Mouse (Mus musculus) hindlimb bud, embryonic 11.5 days (tissue): ENCODE measurements around the gene Avpr1b.
"Not testable (repeated sequence)": the region's sequence is repeated elsewhere in the genome, so short reads cannot be mapped to it uniquely, and the experiment has no call there.

Experiments used
- DNase-seq: peaks from one replicate; pipeline ENCODE4 v3.0.0-alpha.2; 2012; ENCODE audit warnings: low read depth, low spot score; ENCODE audit errors: extremely low spot score

The Avpr1b gene

DNA sequence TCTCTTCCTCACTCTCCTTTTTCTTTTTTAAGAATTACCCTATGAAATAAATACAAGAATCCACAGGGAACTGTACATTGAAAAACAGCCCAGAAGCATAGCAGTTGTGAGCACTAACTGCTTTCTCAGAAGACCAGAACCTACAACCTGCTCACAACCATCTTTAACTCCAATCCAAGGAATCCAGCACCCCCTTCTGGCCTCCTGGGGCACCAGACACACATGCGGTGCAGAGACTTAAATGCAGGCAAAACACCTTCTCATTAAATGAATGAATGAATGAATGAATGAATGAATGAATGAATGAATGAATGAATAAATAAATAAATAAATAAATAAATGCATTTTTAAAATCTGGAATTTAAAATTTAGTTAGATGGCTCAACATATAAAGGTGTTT is 19.5 kb downstream of the Avpr1b start:
- no peak for DNase-seq

DNA sequence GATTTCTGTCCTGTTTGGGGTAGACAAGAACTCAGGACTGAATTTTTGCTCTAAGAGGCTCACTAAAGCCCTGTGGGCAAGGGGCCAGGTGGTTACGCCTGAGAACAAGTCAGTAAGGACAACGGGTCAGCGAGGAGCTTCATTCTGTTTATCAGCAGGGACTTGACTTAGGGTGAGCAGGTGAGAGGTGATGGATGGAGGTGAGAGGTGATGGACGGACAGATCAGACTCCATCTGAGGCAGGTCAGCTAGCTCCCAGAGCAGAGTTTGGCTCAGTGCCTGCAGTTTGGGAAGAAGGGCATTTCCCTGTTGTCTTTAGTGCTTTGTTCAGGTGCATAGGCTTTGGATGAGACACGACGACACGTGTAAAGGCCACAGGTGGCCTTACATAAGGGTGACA is 20.3 kb downstream of the Avpr1b start:
- DNase-seq = no peak

DNA sequence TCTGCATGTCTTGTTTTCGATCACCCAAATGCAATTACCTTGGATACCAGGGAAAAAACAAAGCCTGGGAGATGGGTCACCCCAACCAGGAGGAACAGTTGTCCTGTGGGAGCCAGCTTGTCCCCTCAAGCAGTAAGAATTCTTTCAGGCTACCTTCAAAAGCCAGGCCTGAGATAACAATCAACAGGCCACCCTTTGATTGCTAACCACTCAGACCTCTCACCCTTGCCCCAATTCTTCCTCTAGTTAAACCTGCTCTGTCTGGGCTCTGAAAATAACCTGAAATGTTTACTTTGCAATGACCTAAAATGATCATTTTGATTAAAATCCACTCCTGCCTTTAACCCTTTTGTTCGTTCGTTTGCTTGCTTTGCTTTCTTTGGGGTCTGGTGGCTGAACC is 24.6 kb downstream of the Avpr1b start:
- no peak for DNase-seq

DNA sequence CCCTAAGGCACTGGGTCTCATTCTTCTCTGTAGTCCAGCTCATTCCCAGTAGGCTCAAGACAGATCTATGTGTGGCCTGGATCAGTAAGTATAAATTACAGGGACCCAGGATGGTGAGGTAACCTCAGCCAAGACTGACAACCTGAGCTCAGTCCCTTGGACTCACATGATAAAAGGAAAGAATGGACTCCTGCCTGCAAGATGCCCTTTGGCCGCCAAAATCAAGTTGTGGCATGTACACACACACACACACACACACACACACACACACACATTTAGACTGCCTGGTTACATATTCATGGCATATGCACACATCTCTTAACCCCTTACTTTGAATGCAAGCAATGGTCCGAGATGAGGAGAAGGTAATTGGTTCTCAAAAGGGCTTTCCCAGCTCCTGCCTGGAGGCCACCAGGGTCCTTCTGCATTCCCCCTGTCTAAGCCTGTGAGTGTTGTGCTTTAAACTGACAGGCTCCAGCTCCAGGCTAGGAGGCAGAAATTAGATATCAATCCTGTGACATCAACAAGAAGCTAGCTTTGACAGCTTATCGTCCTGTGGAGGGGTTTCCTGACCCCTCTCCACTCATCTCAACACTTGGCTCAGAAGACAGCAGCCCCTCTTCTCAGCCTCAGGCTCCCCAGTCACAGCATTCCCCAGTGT is 25.3 kb downstream of the Avpr1b start:
- no peak for DNase-seq

DNA sequence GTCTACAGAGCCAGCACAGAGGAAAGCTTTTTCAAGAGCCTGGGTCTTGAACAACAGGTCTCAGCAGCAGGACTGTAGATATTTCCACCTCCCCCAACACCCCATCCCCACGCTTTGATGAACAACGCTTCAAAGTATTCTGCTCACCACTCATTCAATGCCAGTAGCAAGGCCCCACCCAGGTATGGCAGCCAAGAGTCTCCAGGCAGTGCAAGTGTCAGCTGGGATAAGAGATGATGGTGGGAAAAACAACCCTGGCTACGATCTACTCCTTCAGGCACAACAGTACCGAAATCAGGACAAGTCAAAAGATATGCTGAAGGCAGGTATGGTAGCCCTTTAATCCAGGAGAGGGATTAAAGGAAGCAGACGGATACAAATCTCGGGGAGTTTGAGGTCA is 27.2 kb downstream of the Avpr1b start:
- no peak for DNase-seq

DNA sequence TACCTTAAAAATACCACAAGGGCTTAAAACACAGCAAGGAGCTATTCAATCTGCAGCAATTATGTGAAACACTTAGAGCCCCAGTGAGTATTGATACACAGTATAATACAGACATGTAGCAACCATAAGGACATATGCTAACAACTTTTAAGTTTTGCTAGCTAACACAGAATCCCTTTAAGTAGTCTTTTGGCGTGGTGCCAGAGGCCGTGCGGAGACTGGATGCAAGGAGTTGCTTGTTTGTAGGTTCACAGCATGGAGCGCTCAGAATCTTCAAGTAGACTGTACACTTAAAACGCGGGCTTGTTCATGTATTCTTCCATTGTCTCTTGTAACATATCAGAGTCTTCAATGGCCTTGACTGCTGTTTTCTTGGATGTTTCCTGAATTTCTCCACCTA is 33.2 kb downstream of the Avpr1b start:
- not testable (repeated sequence) for DNase-seq

DNA sequence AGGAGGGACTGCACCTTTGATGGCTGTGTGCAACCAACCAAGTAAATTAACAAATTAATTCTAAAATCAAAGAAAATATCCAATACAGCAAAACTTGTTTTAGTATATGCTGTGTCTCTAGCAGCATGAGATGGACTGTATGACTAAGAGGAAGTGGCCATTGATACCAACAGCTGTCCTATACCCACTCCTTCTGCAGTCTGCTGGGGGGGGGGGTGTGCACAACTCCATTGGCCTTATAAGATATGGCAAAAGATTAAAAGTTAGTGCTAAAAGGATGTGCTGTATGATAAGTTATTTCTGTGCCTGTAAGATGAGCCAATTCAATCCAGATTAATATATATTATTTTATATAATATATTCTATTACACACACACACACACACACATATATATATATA is 35.5 kb downstream of the Avpr1b start:
- no peak for DNase-seq

DNA sequence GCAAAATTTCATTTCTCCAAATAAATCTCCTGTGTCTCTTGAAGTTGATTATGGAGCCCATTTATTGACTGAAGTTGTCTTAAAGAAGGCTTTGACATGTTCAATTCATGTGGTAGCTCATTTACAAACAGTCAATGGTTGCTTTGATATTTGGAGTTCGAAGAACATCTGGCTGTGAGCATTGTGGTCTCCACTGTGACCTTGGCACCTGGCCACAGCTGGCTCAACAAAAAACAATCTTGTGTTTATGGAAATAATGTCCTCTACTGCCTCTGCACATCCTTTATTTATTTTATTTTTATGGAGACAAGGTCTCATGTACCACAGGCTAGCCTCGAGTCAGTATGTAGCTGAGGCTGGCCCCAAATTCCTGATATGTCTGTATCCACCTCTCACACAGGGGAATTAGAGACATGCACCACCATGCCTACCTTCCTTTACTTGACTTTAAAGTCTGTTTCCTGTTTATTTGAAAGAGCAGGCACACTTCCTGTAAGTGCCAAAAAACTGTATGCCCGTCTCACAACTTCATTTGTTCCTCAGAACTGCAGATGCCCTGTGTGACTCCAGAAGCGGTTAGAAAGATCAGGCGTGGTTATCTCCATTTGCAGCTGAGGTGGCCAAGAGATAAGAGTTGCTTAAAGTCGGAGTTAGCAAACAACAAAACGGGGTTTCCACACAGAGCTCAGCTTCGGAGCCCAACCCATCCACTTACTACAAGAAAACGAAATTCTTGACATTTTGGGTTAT is 38.9 kb downstream of the Avpr1b start, which contains the start of gene Ctse:
Gene Ctse (plus strand): TSS at position 516 of the 750 bp plus-strand sequence.
- no peak for DNase-seq

DNA sequence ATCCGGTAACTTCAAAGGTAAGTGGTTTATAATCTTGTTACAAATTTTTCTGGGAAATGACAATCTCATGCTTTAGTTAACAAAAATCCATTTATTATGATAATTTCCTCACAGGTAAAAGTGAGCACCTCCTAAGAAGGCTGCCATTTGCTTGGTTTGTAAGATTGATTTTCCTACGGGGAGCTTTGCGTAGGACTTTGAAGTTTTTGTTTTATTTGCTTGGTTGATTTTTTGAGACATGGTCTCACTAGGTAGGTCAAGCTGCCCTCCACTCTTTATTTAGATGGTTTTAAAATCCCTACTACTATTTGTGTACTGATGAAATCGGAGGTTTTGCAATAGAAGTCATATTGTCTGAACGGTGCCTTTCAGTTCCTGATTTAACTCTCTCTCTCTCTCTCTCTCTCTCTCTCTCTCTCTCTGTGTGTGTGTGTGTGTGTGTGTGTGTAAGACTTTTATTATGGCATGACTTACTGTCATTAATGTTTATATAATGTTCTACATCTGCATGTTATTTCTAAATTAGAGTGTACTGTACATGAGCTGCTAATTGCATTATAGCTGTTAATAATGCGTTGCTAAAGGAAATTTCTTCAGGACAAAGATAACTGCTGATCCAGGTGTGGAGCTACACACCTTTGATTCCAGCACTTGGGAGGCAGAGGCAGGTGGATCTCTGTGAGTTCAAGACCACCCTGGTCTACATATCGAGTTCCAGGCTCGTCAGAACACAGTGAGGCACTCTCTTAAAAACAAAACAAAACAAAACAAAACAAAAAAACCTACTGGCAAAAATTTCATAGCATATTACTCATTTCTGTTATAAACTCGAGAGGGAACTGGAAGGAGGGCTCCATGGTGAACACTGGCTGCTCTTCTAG is 39.7 kb downstream of the Avpr1b start:
- no peak for DNase-seq

DNA sequence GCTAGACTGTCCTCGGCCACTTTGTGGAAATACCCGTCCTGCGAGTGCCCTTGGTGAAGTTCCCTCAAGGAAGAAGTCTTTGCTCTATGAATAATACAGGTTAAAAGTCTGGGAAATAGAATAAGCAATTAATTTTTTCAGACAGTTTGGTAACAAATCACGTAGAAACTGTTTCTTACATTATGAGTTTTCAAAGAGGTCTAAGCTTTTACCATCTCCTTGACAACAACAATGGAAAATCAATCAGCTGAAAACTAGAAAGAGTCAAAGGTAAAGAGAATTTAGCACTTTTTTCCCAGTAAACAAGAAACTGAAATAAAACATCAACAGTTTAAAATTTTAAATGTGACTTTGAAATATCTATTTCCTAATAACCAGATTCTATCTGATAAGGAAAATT is 41.0 kb downstream of the Avpr1b start:
- DNase-seq = no peak

DNA sequence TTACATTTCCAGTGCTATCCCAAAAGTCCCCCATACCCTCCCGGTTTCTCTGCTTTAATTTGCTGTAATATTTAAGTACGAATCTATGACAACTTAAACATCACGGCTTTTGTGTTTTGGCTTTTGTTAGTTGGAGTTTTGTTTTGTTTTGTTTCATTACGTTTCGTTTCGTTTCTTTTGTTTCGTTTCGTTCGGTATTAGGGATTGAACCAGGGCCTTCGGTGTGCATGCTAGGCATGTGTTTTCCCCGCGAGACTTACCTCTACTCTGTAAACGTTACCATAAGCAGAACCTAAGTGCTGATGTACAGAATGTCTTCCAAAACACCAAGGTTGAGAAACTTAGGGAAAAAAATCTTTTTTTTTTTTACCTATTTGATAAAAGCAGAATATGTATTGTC is 42.5 kb downstream of the Avpr1b start:
- DNase-seq = no peak

DNA sequence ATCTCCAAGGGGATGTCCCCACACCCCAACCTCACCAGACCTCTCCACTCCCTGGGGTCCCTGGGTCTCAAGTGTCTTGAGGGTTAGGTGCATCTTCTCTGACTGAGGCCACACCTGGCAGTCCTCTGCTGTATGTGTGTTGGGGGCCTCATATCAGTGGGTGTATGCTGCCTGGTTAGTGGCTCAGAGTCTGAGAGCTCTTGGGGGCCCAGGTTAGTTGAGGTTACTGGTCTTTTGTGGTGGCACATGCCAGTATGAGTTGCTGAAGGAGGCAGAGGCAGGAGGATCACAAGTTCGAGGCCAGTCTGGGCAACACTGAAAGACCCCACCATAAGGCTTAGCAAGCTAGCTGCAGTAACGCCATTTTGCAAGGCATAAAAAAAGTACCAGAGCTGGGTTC is 43.2 kb downstream of the Avpr1b start:
- no peak for DNase-seq

DNA sequence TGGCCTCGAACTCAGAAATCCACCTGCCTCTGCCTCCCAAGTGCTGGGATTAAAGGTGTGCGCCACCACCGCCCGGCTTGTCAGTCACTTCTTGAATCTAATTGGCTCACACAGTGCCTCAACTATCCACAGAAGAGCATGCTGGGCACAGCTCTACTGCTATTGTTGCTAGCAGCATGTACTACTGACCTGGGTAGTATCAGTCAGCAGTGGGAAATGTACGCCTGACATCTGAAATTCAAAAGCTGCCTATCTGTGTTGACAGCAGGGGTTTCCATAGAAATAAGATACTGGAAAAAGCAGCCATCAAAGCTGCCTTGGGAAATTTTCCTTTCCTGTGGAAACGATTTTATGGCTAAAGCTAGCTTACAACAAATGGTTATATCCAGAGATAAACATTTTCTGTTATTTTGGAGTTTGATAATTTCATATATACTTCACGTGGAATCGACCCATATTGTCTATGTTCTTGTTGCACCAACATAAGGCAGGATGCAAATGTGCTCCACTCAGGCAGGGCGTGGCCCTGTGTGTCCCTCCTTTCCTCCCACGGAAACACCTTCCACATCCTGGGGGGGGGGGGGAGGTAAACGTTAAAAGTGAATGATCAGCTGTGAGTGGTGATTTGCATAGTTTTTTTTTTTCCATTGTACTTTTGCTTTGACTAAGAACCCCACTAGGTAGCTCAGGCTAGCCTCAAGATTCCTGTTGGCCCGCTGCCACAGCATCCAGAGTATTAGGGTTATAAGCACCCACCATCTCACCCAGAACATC is 53.8 kb downstream of the Avpr1b start:
- no peak for DNase-seq

DNA sequence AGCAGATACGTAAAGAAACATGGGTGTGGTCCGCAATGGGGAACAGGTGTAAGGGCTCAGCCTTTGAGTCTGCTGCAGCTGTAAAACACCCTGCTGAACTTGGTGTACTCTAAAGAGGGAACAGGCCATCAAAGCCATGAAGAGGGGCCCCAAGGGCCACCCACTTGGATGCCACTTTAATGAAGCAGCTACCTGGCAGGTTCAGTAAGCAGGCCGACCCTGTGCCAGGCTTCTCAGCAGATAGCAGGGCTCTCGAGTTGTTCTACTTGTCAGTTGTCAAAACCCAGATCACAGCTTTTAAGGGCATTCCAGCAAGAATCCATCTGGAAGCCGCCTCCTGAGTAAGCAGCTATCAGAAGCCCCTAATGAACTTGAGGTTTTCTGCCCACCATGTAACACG is 56.6 kb downstream of the Avpr1b start:
- no peak for DNase-seq

DNA sequence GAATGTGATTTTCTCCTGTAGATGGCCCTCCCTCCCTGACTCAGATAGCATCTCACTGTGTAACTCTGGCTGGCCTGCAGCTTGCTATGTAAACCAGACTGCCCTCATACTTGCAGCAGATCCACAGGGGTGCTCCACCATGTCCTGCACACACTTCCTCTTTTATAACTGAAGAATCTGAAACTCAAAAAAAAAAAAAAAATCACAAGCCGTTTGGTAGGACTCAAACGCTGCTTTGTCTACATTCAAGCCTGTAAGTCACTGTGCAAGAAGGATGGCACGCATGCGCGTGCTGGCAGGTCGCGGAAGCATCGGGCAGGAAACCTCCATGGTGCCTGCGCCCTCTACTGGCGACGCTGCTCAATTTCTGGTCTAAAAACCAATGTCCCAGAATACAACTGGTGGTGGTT is 58.9 kb downstream of the Avpr1b start:
- DNase-seq = peak; percentile 99

DNA sequence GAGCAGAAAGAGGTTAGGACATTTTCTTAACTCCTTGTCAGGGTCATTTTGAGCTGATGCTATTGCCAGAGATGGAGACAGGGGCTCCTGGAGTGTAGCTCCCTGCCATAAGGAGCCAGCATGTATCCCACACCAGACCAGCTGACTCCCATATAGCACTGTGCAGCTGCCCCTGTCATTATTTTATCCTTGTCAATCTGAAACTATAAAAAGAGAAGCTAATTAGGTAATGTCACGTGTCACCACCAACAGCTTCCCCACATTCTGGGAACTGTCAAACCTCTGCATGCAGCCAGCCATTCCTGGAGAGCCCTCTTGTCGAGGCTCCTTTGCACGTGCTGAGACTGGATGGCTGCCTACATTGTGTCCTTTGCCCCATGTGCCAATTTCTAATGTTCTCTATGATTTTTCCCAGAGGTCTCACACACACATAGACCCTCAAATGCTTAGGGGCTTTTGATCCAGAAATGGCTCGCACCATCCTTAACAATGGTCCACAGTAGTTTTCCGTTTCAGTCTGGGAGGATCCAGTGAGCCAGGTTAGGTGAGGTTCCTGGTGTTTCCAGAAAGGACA is 60.6 kb downstream of the Avpr1b start:
- no peak for DNase-seq

DNA sequence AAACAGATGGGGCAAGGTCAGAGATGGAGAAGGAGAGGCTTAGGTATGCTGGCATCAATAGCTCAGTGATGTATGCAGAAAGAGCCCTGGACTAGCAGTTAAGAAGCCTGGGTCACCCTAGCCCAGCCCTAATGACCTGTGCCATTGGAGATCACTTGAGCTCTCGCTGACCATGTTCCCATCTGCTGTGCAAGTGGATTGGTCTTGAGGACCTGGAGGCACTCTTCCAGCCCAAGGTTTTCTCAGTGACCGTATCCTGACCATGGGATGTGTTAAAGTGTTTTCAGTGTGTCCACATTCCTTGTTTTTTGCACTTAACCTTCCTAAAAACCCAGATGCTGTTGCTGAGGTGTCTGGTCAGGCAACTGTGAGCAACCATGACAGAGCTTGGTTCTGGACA is 61.2 kb downstream of the Avpr1b start:
- no peak for DNase-seq

DNA sequence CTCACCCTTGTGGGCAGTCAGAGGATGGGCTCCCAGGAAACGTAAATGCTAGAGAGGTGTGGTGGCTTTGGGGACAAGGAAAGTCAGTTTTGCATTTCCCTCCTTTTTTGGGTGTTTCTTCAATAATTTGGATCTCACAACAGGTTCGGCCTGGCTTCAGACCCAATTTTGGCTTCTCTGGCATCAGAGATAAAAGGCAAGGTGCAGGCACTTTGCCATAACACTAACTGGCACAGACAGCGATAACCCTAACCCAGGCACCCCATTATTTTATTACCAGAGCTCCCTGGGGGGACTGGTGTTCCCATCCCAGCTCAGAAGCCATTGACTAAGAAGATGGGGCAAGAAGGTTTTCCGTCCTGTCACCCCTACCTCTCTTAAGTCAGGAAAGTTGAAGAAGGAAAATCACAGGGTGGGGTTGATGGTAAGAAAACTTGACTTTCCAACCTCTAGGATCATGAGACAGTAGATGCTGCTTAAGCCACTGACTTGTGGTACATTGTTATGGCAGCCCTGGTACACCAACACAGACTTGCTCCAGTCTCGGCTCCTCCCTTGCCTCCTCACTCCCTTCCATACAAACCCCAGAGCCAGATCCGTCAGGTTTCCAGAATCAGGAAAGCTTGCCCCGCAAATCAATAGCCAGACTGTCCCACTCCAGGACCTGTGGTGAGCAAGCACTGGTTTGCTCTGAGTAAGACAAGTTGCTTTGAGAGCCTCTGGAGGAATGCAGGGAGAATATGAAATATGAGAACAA is 61.9 kb downstream of the Avpr1b start:
- DNase-seq = no peak
